Mouse (Mus musculus) mesoderm, embryonic 11.5 days (tissue): ENCODE results near the gene T.

Experiments
- DNase-seq: peaks from one replicate; pipeline ENCODE4 v3.0.0-alpha.2; 2012; ENCODE audit warnings: low read depth, low spot score

Gene T

GRCm38 (mm10) chr17:8433121-8433977, 874 bp upstream of the T start:
- no peak for DNase-seq

- DNase-seq: no peak
Observed at GRCm38 (mm10) chr17:8436184-8436583, 2.0 kb downstream of the T start.

GRCm38 (mm10) chr17:8444062-8444461, 9.8 kb downstream of the T start:
- no peak for DNase-seq

- peak; percentile 79 for DNase-seq
Observed at GRCm38 (mm10) chr17:8447676-8448192, 13.5 kb downstream of the T start.

- DNase-seq: no peak
Observed at GRCm38 (mm10) chr17:8448324-8448723, 14.1 kb downstream of the T start.

- DNase-seq: no peak
Observed at GRCm38 (mm10) chr17:8455196-8455595, 21.0 kb downstream of the T start.

- no peak for DNase-seq
Observed at GRCm38 (mm10) chr17:8455601-8456000, 21.4 kb downstream of the T start.

- no peak for DNase-seq
Observed at GRCm38 (mm10) chr17:8456856-8457460, 22.7 kb downstream of the T start.

- DNase-seq: peak; percentile 59
Observed at GRCm38 (mm10) chr17:8461568-8461967, 27.3 kb downstream of the T start.

- DNase-seq: peak; percentile 86
Observed at GRCm38 (mm10) chr17:8463482-8464128, 29.4 kb downstream of the T start.

- no peak for DNase-seq
Observed at GRCm38 (mm10) chr17:8467771-8468170, 33.5 kb downstream of the T start.

GRCm38 (mm10) chr17:8468716-8469344, 34.6 kb downstream of the T start:
- peak; percentile 83 for DNase-seq

- no peak for DNase-seq
Observed at GRCm38 (mm10) chr17:8478554-8478953, 44.3 kb downstream of the T start.

GRCm38 (mm10) chr17:8479493-8480128, 45.4 kb downstream of the T start:
- no peak for DNase-seq

- no peak for DNase-seq
Observed at GRCm38 (mm10) chr17:8481797-8482196, 47.6 kb downstream of the T start.

GRCm38 (mm10) chr17:8482876-8483275, 48.7 kb downstream of the T start:
- DNase-seq: no peak

GRCm38 (mm10) chr17:8484246-8484645, 50.0 kb downstream of the T start:
- no peak for DNase-seq

GRCm38 (mm10) chr17:8485146-8485545, 50.9 kb downstream of the T start:
- no peak for DNase-seq

- DNase-seq: no peak
Observed at GRCm38 (mm10) chr17:8487824-8488223, 53.6 kb downstream of the T start.

- no peak for DNase-seq
Observed at GRCm38 (mm10) chr17:8490971-8491370, 56.7 kb downstream of the T start.
